Comparison of ENCODE assay signal across 16 mouse cellular contexts in genomic region chr3:151442026-151442425, GRCm38 (mm10). TPM values are rescaled to one million over a fixed set of nuclear protein-coding genes. Genes with fewer than 3 reads are reported as not detected.
"Had no signal": no experiment of that assay in that cellular context is flagged by ENCODE, and none has a peak within 500 bp of the region (broad histone marks: within the 10 kb centered on the region; RNA-seq: fewer than 3 reads in every experiment).

No protein-coding gene starts in this region.

- H3K27ac ChIP-seq: lung, embryonic 15.5 days; macrophage; midbrain, embryonic 13.5 days; midbrain, embryonic 15.5 days; neural tube, embryonic 12.5 days had no signal

- H3K4me3 ChIP-seq: lung, embryonic 15.5 days; megakaryocyte, embryonic 14.5 days; midbrain, embryonic 13.5 days; midbrain, embryonic 15.5 days; neural tube, embryonic 12.5 days had no signal

- DNase-seq: liver, postnatal 0 days; lung, adult 2 months; lung, postnatal 14 days; lung, postnatal 36 days; right cerebral cortex, postnatal 14 days; spleen, adult 18-20 months; thymus, adult 18-20 months; thymus, postnatal 14 days; thymus, postnatal 36 days had no signal

RNA-seq across cellular contexts. Expression of gene Adgrl4, which starts 4.3 kb away (rescaled TPM):
- total RNA-seq: neutrophil, adult 5-6 weeks had no signal
